Mouse (Mus musculus): ENCODE results near the gene Fam204a. TPM values are rescaled to one million over a fixed set of nuclear protein-coding genes. Genes with fewer than 3 reads are reported as not detected.
A peak's percentile ranks its signal among the peaks of the same experiment; 100 is the strongest.

Gene Fam204a
- total RNA-seq (2014; fragmentation: Nextera tagmentation) (36.1 and 37.7 TPM in 2 replicates), total RNA-seq (2017) (62.6 and 76.5 TPM in 2 replicates), polyA plus RNA-seq (2012) (9.3 and 11.4 TPM in 2 replicates)

DNA sequence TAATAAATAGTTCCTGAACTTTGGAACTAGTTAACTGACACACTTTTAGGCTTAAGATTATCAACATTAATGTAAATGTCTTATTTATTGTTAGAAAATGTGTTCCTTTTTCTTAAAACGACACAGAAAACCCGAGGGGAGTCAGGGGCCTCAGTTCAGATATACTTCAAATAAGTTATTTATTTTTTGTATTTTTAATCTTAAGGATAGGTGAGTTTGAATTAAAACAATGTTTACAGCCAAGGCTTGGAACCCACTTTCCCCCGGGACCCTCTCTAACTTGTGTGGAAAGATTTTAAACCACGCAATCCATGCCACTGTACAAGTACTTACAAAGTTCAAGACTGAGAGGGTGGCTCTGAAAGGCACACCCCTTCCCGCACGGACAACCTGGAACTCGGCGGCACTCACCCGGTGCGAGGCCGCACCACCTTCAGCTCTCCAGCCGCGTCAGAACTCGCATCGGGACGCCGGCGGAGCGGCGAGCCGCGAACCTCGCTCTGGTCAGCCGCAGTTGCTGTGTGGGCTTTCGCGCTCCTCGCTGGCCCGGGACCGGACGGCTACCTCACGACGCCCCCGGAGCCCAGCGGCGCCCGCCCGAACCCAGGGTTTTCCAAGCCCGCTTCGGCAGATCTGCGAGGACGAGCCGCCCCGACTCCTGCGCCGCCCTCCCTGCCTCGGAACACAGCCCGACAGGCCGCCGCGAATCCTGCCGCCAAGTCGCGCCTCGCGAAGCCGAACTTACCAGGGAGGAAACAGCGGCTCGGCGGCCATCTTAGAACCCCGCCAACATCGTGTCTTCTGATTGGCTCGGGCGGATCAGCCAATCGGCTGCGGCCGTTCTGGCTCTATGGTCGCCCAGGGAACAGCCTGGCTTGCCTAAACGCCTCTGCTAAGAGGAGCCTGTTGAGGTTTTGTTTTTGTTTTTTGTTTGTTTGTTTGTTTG, at the start of gene Fam204a:
Fam204a (minus strand) TSS at position 803 of the 946 bp plus-strand sequence.
- Histone ChIP-seq H3K9me3 (replicated peaks) (no peaks in the 10 kb centered on the region), H3K36me3 (replicated peaks) (peaks cover 13% of the 10 kb centered on the region), H3K27me3 (ENCODE audit: insufficient read depth, low read length) (peaks cover under 1% of the 10 kb centered on the region; the same call in 1 of the 2 replicates), H3K4me1 (ENCODE audit: insufficient read depth, low read depth, low read length) (peaks cover 14% of the 10 kb centered on the region), H3K4me3 (ENCODE audit: low read depth, low read length) (peak within 1 kb of the TSS; percentile 89)
- peak; percentile 96 for ATAC-seq (ENCODE audit: extremely low read depth, insufficient number of reproducible peaks, low FRiP score, poor library complexity, severe bottlenecking)
- DNase-seq (ENCODE audit: low spot score), result peak; percentile 72
- TF ChIP-seq GATA1 (IDR thresholded peaks at IDR 0.05; ENCODE audit: borderline replicate concordance, low read length), result no peak
- no peak for TF ChIP-seq CTCF (IDR thresholded peaks at IDR 0.05; ENCODE audit: low read depth, low read length)
- TF ChIP-seq GATA2 (IDR thresholded peaks at IDR 0.05; ENCODE audit: borderline replicate concordance, low read depth, low read length), result no peak
- TF ChIP-seq TAL1 (conservative IDR thresholded peaks at IDR 0.05; ENCODE audit: low read depth, low read length), result no peak
- no peak for TF ChIP-seq POLR2AphosphoS5 (IDR thresholded peaks at IDR 0.05; ENCODE audit: insufficient replicate concordance, low read depth, low read length)

DNA sequence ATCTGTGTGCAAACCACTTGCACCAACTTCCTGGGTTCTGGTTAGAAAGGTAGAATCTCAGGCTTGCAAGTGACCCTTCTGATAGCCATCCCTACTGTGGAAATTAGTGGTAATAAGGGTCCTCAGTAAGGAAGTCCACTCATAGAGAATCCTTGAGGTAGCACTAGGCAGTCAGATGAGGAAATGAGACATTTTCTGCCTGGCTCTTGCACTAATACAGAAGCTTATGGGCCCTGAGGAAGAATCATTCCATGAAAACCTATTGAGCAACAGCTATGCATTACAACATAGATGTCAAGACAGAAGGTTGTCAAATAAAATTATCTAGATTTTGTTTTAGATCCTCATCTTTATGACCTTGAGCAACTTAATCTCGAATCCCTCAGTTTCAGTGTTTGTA, 39.3 kb upstream of the Fam204a start:
- Histone ChIP-seq H3K4me1 (ENCODE audit: insufficient read depth, low read depth, low read length) (no peaks in the 10 kb centered on the region), H3K9me3 (replicated peaks) (no peaks in the 10 kb centered on the region), H3K4me3 (ENCODE audit: low read depth, low read length) (no peak overlapping the region), H3K27me3 (ENCODE audit: insufficient read depth, low read length) (no peaks in the 10 kb centered on the region), H3K36me3 (replicated peaks) (no peaks in the 10 kb centered on the region)
- DNase-seq (ENCODE audit: low spot score) (no peak), ATAC-seq (ENCODE audit: extremely low read depth, insufficient number of reproducible peaks, low FRiP score, poor library complexity, severe bottlenecking) (no peak)
- TF ChIP-seq CTCF (IDR thresholded peaks at IDR 0.05; ENCODE audit: low read depth, low read length) (no peak), GATA2 (IDR thresholded peaks at IDR 0.05; ENCODE audit: borderline replicate concordance, low read depth, low read length) (no peak), TAL1 (conservative IDR thresholded peaks at IDR 0.05; ENCODE audit: low read depth, low read length) (no peak), POLR2AphosphoS5 (IDR thresholded peaks at IDR 0.05; ENCODE audit: insufficient replicate concordance, low read depth, low read length) (no peak), GATA1 (IDR thresholded peaks at IDR 0.05; ENCODE audit: borderline replicate concordance, low read length) (no peak)

DNA sequence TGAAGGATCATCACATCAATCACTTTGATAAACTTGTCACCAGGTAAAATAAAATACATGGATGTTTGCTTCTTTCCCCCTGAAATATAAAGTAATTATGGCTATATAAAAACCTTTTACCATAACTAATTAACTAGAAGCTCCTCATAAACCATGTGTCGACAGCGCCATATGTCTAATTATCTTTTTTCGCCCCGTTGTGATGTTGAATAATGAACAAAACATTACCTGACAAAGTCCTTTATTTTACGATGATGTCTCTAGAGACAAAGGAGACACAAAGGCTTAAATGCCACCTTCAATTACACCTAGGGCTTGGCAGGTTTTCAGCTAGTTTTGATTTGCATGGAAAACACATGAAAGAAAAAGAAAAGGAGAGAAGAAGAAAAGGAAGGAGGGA, 34.2 kb upstream of the Fam204a start:
- peaks cover 5% of the 10 kb centered on the region; the same call in 1 of the 2 replicates for H3K27me3 ChIP-seq (ENCODE audit: insufficient read depth, low read length)
- H3K4me3 ChIP-seq (ENCODE audit: low read depth, low read length), result no peak overlapping the region
- no peaks in the 10 kb centered on the region for H3K4me1 ChIP-seq (ENCODE audit: insufficient read depth, low read depth, low read length)
- no peaks in the 10 kb centered on the region for H3K9me3 ChIP-seq (replicated peaks)
- ATAC-seq (ENCODE audit: extremely low read depth, insufficient number of reproducible peaks, low FRiP score, poor library complexity, severe bottlenecking) (no peak), DNase-seq (ENCODE audit: low spot score) (no peak)
- TF ChIP-seq TAL1 (conservative IDR thresholded peaks at IDR 0.05; ENCODE audit: low read depth, low read length) (no peak), POLR2AphosphoS5 (IDR thresholded peaks at IDR 0.05; ENCODE audit: insufficient replicate concordance, low read depth, low read length) (no peak), CTCF (IDR thresholded peaks at IDR 0.05; ENCODE audit: low read depth, low read length) (no peak), GATA2 (IDR thresholded peaks at IDR 0.05; ENCODE audit: borderline replicate concordance, low read depth, low read length) (no peak), GATA1 (IDR thresholded peaks at IDR 0.05; ENCODE audit: borderline replicate concordance, low read length) (no peak)
- no peaks in the 10 kb centered on the region for H3K36me3 ChIP-seq (replicated peaks)

DNA sequence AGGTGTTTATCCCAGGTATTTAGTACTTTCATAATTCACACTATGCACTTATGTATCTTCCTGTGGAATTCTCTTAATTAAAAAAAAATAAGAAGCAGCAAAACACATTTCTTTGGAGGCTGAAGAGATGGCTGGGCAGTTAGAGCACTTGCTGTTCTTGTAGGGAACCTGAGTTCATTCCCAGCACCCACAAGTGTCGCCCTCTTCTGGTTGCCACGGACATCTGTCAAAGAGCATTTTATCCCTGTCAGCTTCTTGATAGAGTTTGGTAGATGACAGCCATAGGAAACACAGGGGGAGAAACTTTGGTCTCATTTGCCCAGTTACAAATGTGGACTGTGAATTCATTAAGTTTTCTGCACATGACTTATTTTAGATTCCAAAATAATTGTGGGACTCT, 25.5 kb upstream of the Fam204a start:
- H3K4me3 ChIP-seq (ENCODE audit: low read depth, low read length), result no peak overlapping the region
- no peak for DNase-seq (ENCODE audit: low spot score)
- no peaks in the 10 kb centered on the region for H3K4me1 ChIP-seq (ENCODE audit: insufficient read depth, low read depth, low read length)
- no peaks in the 10 kb centered on the region for H3K9me3 ChIP-seq (replicated peaks)
- ATAC-seq (ENCODE audit: extremely low read depth, insufficient number of reproducible peaks, low FRiP score, poor library complexity, severe bottlenecking), result no peak
- TF ChIP-seq GATA1 (IDR thresholded peaks at IDR 0.05; ENCODE audit: borderline replicate concordance, low read length) (no peak), CTCF (IDR thresholded peaks at IDR 0.05; ENCODE audit: low read depth, low read length) (no peak), POLR2AphosphoS5 (IDR thresholded peaks at IDR 0.05; ENCODE audit: insufficient replicate concordance, low read depth, low read length) (no peak), TAL1 (conservative IDR thresholded peaks at IDR 0.05; ENCODE audit: low read depth, low read length) (no peak), GATA2 (IDR thresholded peaks at IDR 0.05; ENCODE audit: borderline replicate concordance, low read depth, low read length) (no peak)
- peaks cover 7% of the 10 kb centered on the region for H3K27me3 ChIP-seq (ENCODE audit: insufficient read depth, low read length)
- H3K36me3 ChIP-seq (replicated peaks), result no peaks in the 10 kb centered on the region

DNA sequence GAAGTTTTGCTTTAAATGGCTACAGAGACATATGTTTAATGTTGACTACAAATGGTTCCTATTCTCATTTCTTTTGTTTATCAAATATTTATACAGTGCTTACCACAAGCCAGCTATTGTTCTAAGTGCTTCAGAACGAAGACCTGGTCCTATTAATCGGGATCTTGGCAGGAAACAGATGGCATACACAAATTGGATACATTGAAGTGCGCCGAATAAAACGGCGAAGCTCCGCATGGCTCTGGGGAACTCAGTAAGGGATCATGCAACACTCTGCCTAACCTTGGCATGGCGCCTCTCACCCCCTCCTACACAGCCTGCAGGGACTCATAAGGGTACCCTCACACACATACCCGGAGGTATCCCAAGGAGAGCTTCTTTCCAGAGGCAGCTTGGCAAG, 24.7 kb upstream of the Fam204a start:
- DNase-seq (ENCODE audit: low spot score), result no peak
- no peaks in the 10 kb centered on the region for H3K9me3 ChIP-seq (replicated peaks)
- no peaks in the 10 kb centered on the region for H3K36me3 ChIP-seq (replicated peaks)
- H3K27me3 ChIP-seq (ENCODE audit: insufficient read depth, low read length), result peaks cover 8% of the 10 kb centered on the region
- no peaks in the 10 kb centered on the region for H3K4me1 ChIP-seq (ENCODE audit: insufficient read depth, low read depth, low read length)
- TF ChIP-seq GATA1 (IDR thresholded peaks at IDR 0.05; ENCODE audit: borderline replicate concordance, low read length), result no peak
- TF ChIP-seq GATA2 (IDR thresholded peaks at IDR 0.05; ENCODE audit: borderline replicate concordance, low read depth, low read length), result no peak
- TF ChIP-seq TAL1 (conservative IDR thresholded peaks at IDR 0.05; ENCODE audit: low read depth, low read length), result no peak
- no peak for TF ChIP-seq CTCF (IDR thresholded peaks at IDR 0.05; ENCODE audit: low read depth, low read length)
- no peak for TF ChIP-seq POLR2AphosphoS5 (IDR thresholded peaks at IDR 0.05; ENCODE audit: insufficient replicate concordance, low read depth, low read length)
- no peak overlapping the region for H3K4me3 ChIP-seq (ENCODE audit: low read depth, low read length)
- ATAC-seq (ENCODE audit: extremely low read depth, insufficient number of reproducible peaks, low FRiP score, poor library complexity, severe bottlenecking), result no peak

DNA sequence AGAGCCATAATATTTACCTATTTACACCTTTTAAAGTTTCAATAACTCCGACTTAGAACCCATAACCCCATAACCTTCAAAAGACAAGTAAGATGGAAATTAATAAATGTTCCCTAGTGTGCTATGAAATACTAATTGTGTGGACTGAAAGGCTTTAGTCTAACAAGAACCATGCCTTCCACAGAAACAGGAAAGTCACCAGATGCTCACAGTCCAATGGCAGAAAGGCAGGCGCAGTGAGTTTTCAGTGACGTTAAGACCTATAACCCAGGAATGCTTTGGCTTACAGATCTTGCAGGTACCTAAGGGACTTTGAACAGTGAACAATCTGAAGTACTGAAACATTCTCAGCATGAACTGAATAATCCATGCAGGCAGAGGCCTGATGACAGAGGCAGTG, 18.7 kb upstream of the Fam204a start:
- Histone ChIP-seq H3K36me3 (replicated peaks) (no peaks in the 10 kb centered on the region), H3K4me3 (ENCODE audit: low read depth, low read length) (no peak overlapping the region), H3K27me3 (ENCODE audit: insufficient read depth, low read length) (peaks cover 8% of the 10 kb centered on the region), H3K4me1 (ENCODE audit: insufficient read depth, low read depth, low read length) (no peaks in the 10 kb centered on the region), H3K9me3 (replicated peaks) (no peaks in the 10 kb centered on the region)
- DNase-seq (ENCODE audit: low spot score) (no peak), ATAC-seq (ENCODE audit: extremely low read depth, insufficient number of reproducible peaks, low FRiP score, poor library complexity, severe bottlenecking) (no peak)
- no peak for TF ChIP-seq GATA2 (IDR thresholded peaks at IDR 0.05; ENCODE audit: borderline replicate concordance, low read depth, low read length)
- TF ChIP-seq GATA1 (IDR thresholded peaks at IDR 0.05; ENCODE audit: borderline replicate concordance, low read length), result no peak
- TF ChIP-seq CTCF (IDR thresholded peaks at IDR 0.05; ENCODE audit: low read depth, low read length), result no peak
- no peak for TF ChIP-seq TAL1 (conservative IDR thresholded peaks at IDR 0.05; ENCODE audit: low read depth, low read length)
- TF ChIP-seq POLR2AphosphoS5 (IDR thresholded peaks at IDR 0.05; ENCODE audit: insufficient replicate concordance, low read depth, low read length), result no peak
